ENCODE assay signal across 7 mouse cellular contexts in genomic region chr8:71511644-71512043, GRCm38 (mm10). TPM values are rescaled to one million over a fixed set of nuclear protein-coding genes. Genes with fewer than 3 reads are reported as not detected.
DNase-seq lines count a peak whose midpoint lies in the region; ATAC-seq lines count a peak whose summit lies in the region.

Gene Plvap (minus strand): TSS chr8:71511752.

- DNase-seq in MEL-GATA-1-ER (ENCODE audit: extremely low read depth, low read depth): peak; percentile 94
- no peak for DNase-seq in adrenal gland, postnatal 25 days
- peak; percentile 71 for DNase-seq in kidney, postnatal 14 days
- DNase-seq in lung, postnatal 4 days: peak; percentile 62 to 82
- no peak for DNase-seq in retina, postnatal 1 day
- DNase-seq in ovary, postnatal 36 days (ENCODE audit: low spot score): no peak

- H3K36me3 ChIP-seq in heart, embryonic 14.5 days (ENCODE audit: control insufficient read depth, insufficient read depth, low read length): no peaks in the 10 kb centered on the region

- H3K9ac ChIP-seq in heart, embryonic 14.5 days (ENCODE audit: low read length): peak within 1 kb of the TSS; percentile 58; the same call in 1 of the 2 replicates

- H3K4me2 ChIP-seq in heart, embryonic 14.5 days (ENCODE audit: low read length): peak within 1 kb of the TSS; percentile 77

- peaks cover 43% of the 10 kb centered on the region for H3K27me3 ChIP-seq in heart, embryonic 14.5 days (ENCODE audit: control insufficient read depth, insufficient read depth, low read length)

- H3K4me3 ChIP-seq in heart, embryonic 14.5 days (ENCODE audit: control insufficient read depth in 1 of 2, insufficient read depth in 1 of 2, low read depth in 1 of 2, low read length in 2 of 2): peak within 1 kb of the TSS; percentile 36 to 41

- peaks cover 7 to 12% of the 10 kb centered on the region in 2 experiments; a peak in 3 of 4 replicates for H3K4me1 ChIP-seq in heart, embryonic 14.5 days (ENCODE audit: control insufficient read depth in 2 of 2, insufficient read depth in 2 of 2, low read length in 2 of 2)

- H3K9me3 ChIP-seq in heart, embryonic 14.5 days (ENCODE audit: control insufficient read depth, low read length): no peaks in the 10 kb centered on the region

- WGBS in heart, embryonic 14.5 days: 19% methylated on average over 14 of the region's 14 CpGs

- peak; percentile 51 for ATAC-seq in heart, embryonic 14.5 days (ENCODE audit: insufficient number of reproducible peaks, insufficient read depth, low FRiP score, low read depth)

- peak within 1 kb of the TSS; percentile 14 to 59; a peak in 3 of 4 replicates for H3K27ac ChIP-seq in heart, embryonic 14.5 days (replicated peaks in 1 of 2; ENCODE audit: control insufficient read depth in 1 of 2, insufficient read depth in 1 of 2, low read depth in 2 of 2, low read length in 2 of 2)

RNA-seq across cellular contexts. Expression of gene Plvap, which starts in this region (rescaled TPM):
- 167 and 192 TPM in 2 replicates for total RNA-seq in adrenal gland, postnatal 25 days (2021)
- polyA plus RNA-seq in heart, embryonic 14.5 days (2014; fragmentation: Nextera tagmentation; extraction: Ambion mirVana): 109 and 121 TPM in 2 replicates

Comparison
In these comparisons a context has a peak if more than half of its experiments do, and no peak if none do; other contexts are left out.
1. DNase-seq: peak in MEL-GATA-1-ER (single experiment), kidney, postnatal 14 days (single experiment) and lung, postnatal 4 days (2 of 2); none in adrenal gland, postnatal 25 days (single experiment), retina, postnatal 1 day (single experiment) and ovary, postnatal 36 days (single experiment).